Mouse (Mus musculus): ENCODE results near the gene Bfsp2.

Gene Bfsp2

GRCm38 (mm10) chr9:103480044-103480576, at the start of gene Bfsp2:
Bfsp2 (minus strand) TSS chr9:103480420.
- DNase-seq (ENCODE audit: low spot score in 2 of 2) = no peak

DNA sequence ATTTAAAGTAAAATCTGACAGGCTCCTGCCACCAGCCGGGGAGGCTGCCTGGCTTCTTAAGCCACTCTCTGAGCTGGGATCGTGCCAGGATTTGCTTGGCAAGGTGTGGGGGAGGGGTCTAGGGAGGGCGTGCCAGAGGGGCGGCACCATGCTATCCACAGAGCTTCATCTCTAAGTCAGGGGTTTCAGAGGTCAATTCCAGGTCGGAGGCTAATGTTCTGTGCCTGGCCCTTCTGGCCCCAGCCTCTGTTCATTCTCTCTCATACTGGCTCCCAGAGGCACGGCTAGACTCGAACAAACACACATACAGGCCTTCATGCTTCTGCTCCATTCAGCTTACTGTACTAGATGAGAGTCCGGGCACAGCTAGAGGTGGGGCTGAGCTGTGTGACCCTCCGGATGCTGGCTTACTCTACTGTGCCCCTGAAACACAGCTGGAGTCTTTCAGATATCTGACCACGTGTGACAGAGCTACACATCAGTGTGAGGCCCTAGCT, 44.9 kb upstream of the Bfsp2 start:
- no peak for DNase-seq (ENCODE audit: low spot score in 2 of 2)

GRCm38 (mm10) chr9:103524600-103524999, 44.4 kb upstream of the Bfsp2 start:
- no peak for DNase-seq (ENCODE audit: low spot score in 2 of 2)

GRCm38 (mm10) chr9:103523742-103524403, 43.7 kb upstream of the Bfsp2 start:
- no peak for DNase-seq (ENCODE audit: low spot score in 2 of 2)

- no peak for DNase-seq (ENCODE audit: low spot score in 2 of 2)
Measured at GRCm38 (mm10) chr9:103523008-103523407, 42.8 kb upstream of the Bfsp2 start.

DNA sequence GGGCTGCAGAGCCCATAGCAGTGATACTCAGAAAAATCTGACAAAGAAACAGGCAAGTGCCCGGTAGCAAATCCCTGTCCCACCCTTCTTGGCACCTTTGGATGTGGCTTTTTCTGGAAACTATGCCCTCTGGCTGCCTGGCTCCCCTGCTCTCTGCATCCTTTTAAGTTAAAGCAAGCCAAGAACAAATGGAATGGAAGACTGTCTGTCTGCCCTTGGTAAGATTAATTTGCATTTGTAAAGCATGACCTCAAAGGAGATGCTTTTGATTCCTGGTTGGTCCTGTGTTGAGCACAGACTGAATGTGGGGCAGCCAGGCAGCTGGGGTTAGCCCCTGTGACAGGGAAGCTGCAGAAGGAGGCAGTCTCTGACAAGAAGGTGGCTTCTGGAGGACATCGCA, 33.7 kb upstream of the Bfsp2 start:
- DNase-seq (ENCODE audit: low spot score in 2 of 2) = no peak

GRCm38 (mm10) chr9:103512257-103512656, 32.0 kb upstream of the Bfsp2 start:
- no peak for DNase-seq (ENCODE audit: low spot score in 2 of 2)

- no peak for DNase-seq (ENCODE audit: low spot score in 2 of 2)
Measured at GRCm38 (mm10) chr9:103506968-103507584, 26.9 kb upstream of the Bfsp2 start.

- DNase-seq (ENCODE audit: low spot score in 2 of 2) = no peak
Measured at GRCm38 (mm10) chr9:103505067-103505466, 24.8 kb upstream of the Bfsp2 start.

- DNase-seq (ENCODE audit: low spot score in 2 of 2) = no peak
Measured at GRCm38 (mm10) chr9:103504646-103505045, 24.4 kb upstream of the Bfsp2 start.

- DNase-seq (ENCODE audit: low spot score in 2 of 2) = no peak
Measured at GRCm38 (mm10) chr9:103503586-103504298, 23.5 kb upstream of the Bfsp2 start.

- DNase-seq (ENCODE audit: low spot score in 2 of 2) = no peak
Measured at GRCm38 (mm10) chr9:103502655-103503054, 22.4 kb upstream of the Bfsp2 start.

DNA sequence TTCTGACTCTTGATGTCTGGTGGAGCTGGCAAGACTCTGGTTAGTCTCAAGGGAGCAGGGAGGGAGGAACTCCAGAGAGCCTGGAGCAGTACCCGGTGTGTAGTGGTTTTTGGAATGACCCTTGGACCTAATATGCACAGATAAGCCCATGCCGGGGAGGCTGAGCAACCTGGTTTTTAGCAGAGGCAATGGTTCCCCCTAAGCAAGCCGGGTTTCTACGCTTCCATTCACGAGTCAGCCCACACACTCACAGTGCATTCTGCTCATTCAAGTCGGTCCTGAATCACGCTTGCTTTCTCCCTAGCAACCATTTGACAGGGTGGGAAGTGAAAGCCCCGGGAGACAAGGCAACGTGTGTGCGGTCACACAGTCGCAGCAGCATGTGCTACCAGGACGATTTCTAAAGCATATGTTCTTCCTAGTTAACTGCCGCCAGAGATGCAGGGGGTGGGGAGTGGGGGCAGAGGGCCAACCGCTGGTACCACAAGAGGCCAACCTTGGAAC, 21.7 kb upstream of the Bfsp2 start:
- peak; percentile 67 to 70 for DNase-seq (ENCODE audit: low spot score in 2 of 2)

- no peak for DNase-seq (ENCODE audit: low spot score in 2 of 2)
Measured at GRCm38 (mm10) chr9:103499366-103499765, 19.1 kb upstream of the Bfsp2 start.

DNA sequence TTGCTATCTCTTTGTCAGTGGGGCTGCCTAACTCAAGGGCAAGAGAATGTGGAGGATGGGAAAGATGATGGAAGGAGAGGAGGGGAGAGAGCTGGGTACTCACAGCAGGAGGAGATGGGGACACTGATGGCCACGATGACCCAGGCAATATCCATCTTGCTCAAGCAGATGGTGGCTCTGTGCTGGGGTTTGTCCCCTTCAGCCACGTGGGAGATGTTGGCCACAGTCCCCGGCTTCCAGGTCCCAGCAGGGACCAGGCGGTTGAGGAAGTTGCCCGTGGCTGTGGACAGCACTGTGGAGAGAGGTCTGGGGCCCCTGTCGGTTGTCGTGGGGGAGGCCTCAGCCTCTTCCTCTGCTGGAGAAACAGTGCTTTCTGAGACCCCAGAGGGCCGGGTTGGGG, 18.5 kb upstream of the Bfsp2 start:
- DNase-seq (ENCODE audit: low spot score in 2 of 2) = no peak

DNA sequence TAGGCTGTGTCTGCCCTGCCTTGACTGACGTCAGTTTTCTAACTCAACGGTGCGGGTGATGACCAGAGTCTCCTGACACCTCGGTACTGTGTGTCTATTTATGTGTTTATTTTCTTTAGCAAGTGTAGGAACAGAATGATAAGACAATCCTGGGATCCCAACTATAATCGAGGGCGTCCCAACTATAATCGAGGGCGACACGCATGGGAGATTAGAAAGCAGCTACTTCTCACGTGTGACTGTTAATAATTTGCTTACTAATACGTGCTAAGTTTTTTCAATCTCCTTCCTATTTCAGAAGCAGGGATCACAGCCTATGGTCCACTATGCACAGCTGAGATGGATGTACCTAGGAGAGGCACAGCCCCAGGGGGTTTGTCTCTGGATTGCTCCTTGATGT, 15.2 kb upstream of the Bfsp2 start:
- DNase-seq (ENCODE audit: low spot score in 2 of 2) = no peak

DNA sequence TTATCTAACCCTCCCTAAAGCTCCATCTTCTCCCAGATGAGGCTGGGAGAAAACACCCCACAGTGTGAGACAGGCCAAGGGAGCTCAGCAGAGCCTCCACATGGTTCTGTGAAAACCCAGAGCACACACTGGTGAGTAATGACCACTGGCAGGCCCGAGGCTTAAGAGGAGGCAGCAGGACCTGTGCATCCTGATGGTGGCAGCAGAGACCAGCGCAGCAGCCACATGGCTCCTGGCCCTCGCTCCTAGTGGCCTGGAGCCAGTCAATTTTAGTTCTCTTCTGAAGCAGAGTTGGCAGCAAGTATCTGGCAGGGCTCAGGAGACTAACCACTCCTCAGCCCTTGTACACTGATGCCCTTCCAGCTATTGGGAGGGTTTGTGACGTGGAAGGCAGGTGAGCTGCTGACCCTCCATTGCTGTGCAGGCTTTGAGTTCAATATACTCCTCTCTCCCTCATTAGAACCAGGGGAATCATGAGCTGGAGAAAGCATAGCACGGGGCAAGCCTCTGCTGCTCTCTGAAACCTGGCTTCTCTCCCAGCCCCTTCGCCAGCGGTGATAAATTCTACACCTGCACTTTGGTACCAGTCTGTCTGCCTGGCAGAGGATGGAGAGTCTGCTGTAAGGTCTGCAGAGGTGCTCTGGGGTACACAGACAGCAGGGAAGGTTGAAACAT, 14.3 kb upstream of the Bfsp2 start:
- peak; percentile 69 to 76 for DNase-seq (ENCODE audit: low spot score in 2 of 2)

- DNase-seq (ENCODE audit: low spot score in 2 of 2) = no peak
Measured at GRCm38 (mm10) chr9:103491985-103492384, 11.8 kb upstream of the Bfsp2 start.

- peak; percentile 50 to 75 for DNase-seq (ENCODE audit: low spot score in 2 of 2)
Measured at GRCm38 (mm10) chr9:103490439-103490838, 10.2 kb upstream of the Bfsp2 start.

DNA sequence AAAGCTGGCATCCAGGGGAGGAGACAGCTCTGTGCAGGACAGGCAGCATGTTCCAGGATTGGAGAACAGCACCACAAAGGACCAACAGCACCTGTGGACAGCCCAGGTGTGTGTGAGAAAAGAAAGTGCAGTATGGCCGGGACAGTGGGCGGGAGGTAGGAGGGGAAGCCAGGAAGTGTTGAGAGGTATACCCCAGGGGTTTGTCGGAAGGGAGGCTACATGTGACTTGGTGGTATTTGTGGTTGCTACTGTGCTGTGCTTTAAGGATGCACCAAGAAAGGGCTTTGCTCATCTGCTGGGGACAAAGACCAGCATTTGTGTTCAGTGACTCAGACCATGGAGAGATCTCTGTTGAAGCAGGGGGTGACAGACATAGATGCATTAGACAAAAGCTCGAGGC, 9.7 kb upstream of the Bfsp2 start:
- DNase-seq (ENCODE audit: low spot score in 2 of 2) = no peak

- DNase-seq (ENCODE audit: low spot score in 2 of 2) = no peak
Measured at GRCm38 (mm10) chr9:103489096-103489495, 8.9 kb upstream of the Bfsp2 start.

GRCm38 (mm10) chr9:103486262-103486661, 6.0 kb upstream of the Bfsp2 start:
- DNase-seq (ENCODE audit: low spot score in 2 of 2) = no peak
